Mouse (Mus musculus) MEL (cell line): Measurements from ENCODE around the gene Ibsp. TPM values are rescaled to one million over a fixed set of nuclear protein-coding genes. Genes with fewer than 3 reads are reported as not detected.

ENCODE experiments used
- DNase-seq: peaks from one replicate; pipeline ENCODE4 v3.0.0; 2011; ENCODE audit warnings: low read depth, low spot score
- H3K27ac ChIP-seq: 2 replicates; pipeline ENCODE4 v1.5.1; 2012; ENCODE audit warnings: low read depth, mild to moderate bottlenecking, control low read depth, low read length, moderate library complexity; ENCODE audit not compliant: control insufficient read depth
- H3K27me3 ChIP-seq, 2 experiments: fragments of 150-350 bp in 1 of 2; sonication (generic) in 1 of 2; 2 replicates each; pipeline ENCODE4 v1.6.1; 2012; ENCODE audit warnings: low read length in 2 of 2, mild to moderate bottlenecking in 2 of 2, improper control_type of control experiment in 1 of 2, moderate library complexity in 1 of 2; ENCODE audit not compliant: insufficient read depth in 2 of 2, control insufficient read depth in 1 of 2
- H3K36me3 ChIP-seq, 2 experiments: 2 replicates each; pipeline ENCODE4 v1.6.1; 2012 to 2014; ENCODE audit warnings: low read length in 2 of 2, improper control_type of control experiment in 1 of 2, inconsistent platforms in 1 of 2, mild to moderate bottlenecking in 1 of 2; ENCODE audit not compliant: insufficient read depth in 2 of 2, control insufficient read depth in 1 of 2
- H3K4me1 ChIP-seq, 2 experiments: fragments of 150-350 bp in 1 of 2; sonication (generic) in 1 of 2; 2 replicates each; pipeline ENCODE4 v1.6.1; 2012; ENCODE audit warnings: low read length in 2 of 2, improper control_type of control experiment in 1 of 2, mild to moderate bottlenecking in 1 of 2; ENCODE audit not compliant: insufficient read depth in 2 of 2, control insufficient read depth in 1 of 2
- H3K4me3 ChIP-seq, 2 experiments: fragments of 150-350 bp in 1 of 2; sonication (generic) in 1 of 2; 2 replicates each; pipeline ENCODE4 v1.5.1; 2012; ENCODE audit warnings: low read depth in 2 of 2, low read length in 2 of 2, mild to moderate bottlenecking in 2 of 2, moderate library complexity in 2 of 2, control low read depth in 1 of 2, improper control_type of control experiment in 1 of 2; ENCODE audit not compliant: control insufficient read depth in 1 of 2, insufficient read depth in 1 of 2
- H3K79me2 ChIP-seq: 2 replicates; pipeline ENCODE4 v1.6.1; 2012; ENCODE audit warnings: mild to moderate bottlenecking, low read length, moderate library complexity; ENCODE audit not compliant: control insufficient read depth, poor library complexity, insufficient read depth
- H3K9ac ChIP-seq: 2 replicates; pipeline ENCODE4 v1.6.1; 2012; ENCODE audit warnings: low read depth, mild to moderate bottlenecking, control low read depth, low read length, moderate library complexity; ENCODE audit not compliant: control insufficient read depth, poor library complexity, severe bottlenecking
- H3K9me3 ChIP-seq: fragments of 150-350 bp; sonication (generic); replicated peaks from 2 replicates; pipeline ENCODE4 v1.6.1; 2012; ENCODE audit warnings: mild to moderate bottlenecking, low read length, improper control_type of control experiment, moderate library complexity; ENCODE audit not compliant: insufficient read depth
- CHD1 ChIP-seq: IDR thresholded peaks from 2 replicates; pipeline ENCODE4 v1.6.1; 2012; ENCODE audit warnings: low read depth, mild to moderate bottlenecking, inconsistent platforms, low read length, improper control_type of control experiment
- CHD2 ChIP-seq: IDR thresholded peaks from 2 replicates; pipeline ENCODE4 v1.6.1; 2011; ENCODE audit warnings: low read length, improper control_type of control experiment
- CTCF ChIP-seq, 3 experiments: IDR thresholded peaks in 2 of 3; conservative IDR thresholded peaks in 1 of 3; 2 replicates each; pipeline ENCODE4 v1.5.1; 2011 to 2012; ENCODE audit warnings: low read length in 3 of 3, low read depth in 2 of 3, mild to moderate bottlenecking in 2 of 3, improper control_type of control experiment in 1 of 3, inconsistent platforms in 1 of 3, mixed read lengths in 1 of 3, moderate library complexity in 1 of 3; ENCODE audit not compliant: control insufficient read depth in 1 of 3, insufficient read depth in 1 of 3, poor library complexity in 1 of 3, severe bottlenecking in 1 of 3
- ELF1 ChIP-seq: IDR thresholded peaks from 2 replicates; pipeline ENCODE4 v1.6.1; 2014; ENCODE audit warnings: low read depth, mild to moderate bottlenecking, inconsistent platforms, low read length, improper control_type of control experiment, moderate library complexity
- EP300 ChIP-seq, 2 experiments: IDR thresholded peaks; 2 replicates each; pipeline ENCODE4 v1.6.1; 2011; ENCODE audit warnings: improper control_type of control experiment in 2 of 2, low read length in 2 of 2, low read depth in 1 of 2, mild to moderate bottlenecking in 1 of 2
- ETS1 ChIP-seq: IDR thresholded peaks from 2 replicates; pipeline ENCODE4 v1.6.1; 2012; ENCODE audit warnings: low read depth, mild to moderate bottlenecking, inconsistent platforms, low read length, improper control_type of control experiment, moderate library complexity
- GABPA ChIP-seq: IDR thresholded peaks from 2 replicates; pipeline ENCODE4 v1.6.1; 2012; ENCODE audit warnings: low read depth, mild to moderate bottlenecking, inconsistent platforms, low read length, improper control_type of control experiment, moderate library complexity
- GATA1 ChIP-seq: IDR thresholded peaks from 2 replicates; pipeline ENCODE4 v1.6.1; 2011; ENCODE audit warnings: low read depth, low read length, improper control_type of control experiment
- MAFK ChIP-seq: IDR thresholded peaks from 2 replicates; pipeline ENCODE4 v1.6.1; 2011; ENCODE audit warnings: low read depth, mild to moderate bottlenecking, low read length, improper control_type of control experiment, borderline replicate concordance
- MAZ ChIP-seq: IDR thresholded peaks from 2 replicates; pipeline ENCODE4 v1.6.1; 2012; ENCODE audit warnings: low read depth, mild to moderate bottlenecking, inconsistent platforms, low read length, improper control_type of control experiment
- MEF2A ChIP-seq: IDR thresholded peaks from 2 replicates; pipeline ENCODE4 v1.6.1; 2014; ENCODE audit warnings: low read depth, mild to moderate bottlenecking, inconsistent platforms, low read length, improper control_type of control experiment; ENCODE audit not compliant: poor library complexity, insufficient replicate concordance, severe bottlenecking; ENCODE audit errors: extremely low read depth
- MYB ChIP-seq: IDR thresholded peaks from 2 replicates; pipeline ENCODE4 v1.6.1; 2011; ENCODE audit warnings: mild to moderate bottlenecking, low read depth, low read length, improper control_type of control experiment
- MYC ChIP-seq: IDR thresholded peaks from 2 replicates; pipeline ENCODE4 v1.6.1; 2011; ENCODE audit warnings: low read depth, mild to moderate bottlenecking, low read length, improper control_type of control experiment, moderate library complexity
- POLR2AphosphoS5 ChIP-seq: IDR thresholded peaks from 2 replicates; pipeline ENCODE4 v1.6.1; 2012; ENCODE audit warnings: low read depth, borderline replicate concordance, mild to moderate bottlenecking, inconsistent platforms, low read length, moderate library complexity, mixed read lengths
- RCOR1 ChIP-seq: IDR thresholded peaks from 2 replicates; pipeline ENCODE4 v1.6.1; 2012; ENCODE audit warnings: low read depth, mild to moderate bottlenecking, inconsistent platforms, low read length, improper control_type of control experiment
- SIN3A ChIP-seq: IDR thresholded peaks from 2 replicates; pipeline ENCODE4 v1.6.1; 2012; ENCODE audit warnings: low read length, improper control_type of control experiment, inconsistent platforms
- SMC3 ChIP-seq: IDR thresholded peaks from 2 replicates; pipeline ENCODE4 v1.6.1; 2011; ENCODE audit warnings: low read depth, low read length, improper control_type of control experiment
- TAL1 ChIP-seq: IDR thresholded peaks from 2 replicates; pipeline ENCODE4 v1.6.1; 2012; ENCODE audit warnings: mild to moderate bottlenecking, inconsistent platforms, low read length, moderate library complexity, mixed read lengths
- USF2 ChIP-seq, 2 experiments: IDR thresholded peaks; 2 replicates each; pipeline ENCODE4 v1.6.1; 2011 to 2012; ENCODE audit warnings: improper control_type of control experiment in 2 of 2, low read length in 2 of 2, borderline replicate concordance in 1 of 2, inconsistent platforms in 1 of 2, low read depth in 1 of 2, mild to moderate bottlenecking in 1 of 2; ENCODE audit not compliant: insufficient read depth in 1 of 2
- ZNF384 ChIP-seq: IDR thresholded peaks from 2 replicates; pipeline ENCODE4 v1.6.1; 2012; ENCODE audit warnings: low read depth, mild to moderate bottlenecking, inconsistent platforms, low read length, improper control_type of control experiment
- polyA plus RNA-seq, 2 experiments: library from polyadenylated mRNA; stranded (reverse) in 1 of 2; unstranded in 1 of 2; fragments of >175 nt in 1 of 2; fragments of >200 nt in 1 of 2; gene quantifications; 2 replicates each; pipeline versions ENCODE4 v1.2.1 to v1.2.4; 2012; ENCODE audit warnings: low replicate concordance in 2 of 2, low read depth in 1 of 2; ENCODE audit not compliant: insufficient read length in 2 of 2, insufficient read depth in 1 of 2, missing spikeins in 1 of 2
- total RNA-seq: library from RNA; depleted of rRNA; stranded (reverse); fragments of 300-350 nt; gene quantifications from 2 replicates; pipeline ENCODE4 v1.2.3, GENCODE M21; 2012

The Ibsp gene
- total and polyA plus RNA-seq, 3 experiments: not detected

- H3K9me3 ChIP-seq: no peaks in the 10 kb centered on the region
- H3K9ac ChIP-seq: no peak overlapping the region
- DNase-seq: no peak
- H3K27me3 ChIP-seq: no peaks in the 10 kb centered on the region
- TF ChIP-seq USF2 (IDR thresholded peaks at IDR 0.05; ENCODE audit: borderline replicate concordance in 1 of 2, insufficient read depth in 1 of 2, low read depth in 1 of 2, low read length in 2 of 2): no peak
- H3K27ac ChIP-seq: no peak overlapping the region
- no peak overlapping the region for H3K4me3 ChIP-seq
- no peaks in the 10 kb centered on the region for H3K36me3 ChIP-seq
- H3K79me2 ChIP-seq: no peaks in the 10 kb centered on the region
- H3K4me1 ChIP-seq: no peaks in the 10 kb centered on the region
Measured at GRCm38 (mm10) chr5:104334516-104334915, 35.5 kb downstream of the Ibsp start.

DNA sequence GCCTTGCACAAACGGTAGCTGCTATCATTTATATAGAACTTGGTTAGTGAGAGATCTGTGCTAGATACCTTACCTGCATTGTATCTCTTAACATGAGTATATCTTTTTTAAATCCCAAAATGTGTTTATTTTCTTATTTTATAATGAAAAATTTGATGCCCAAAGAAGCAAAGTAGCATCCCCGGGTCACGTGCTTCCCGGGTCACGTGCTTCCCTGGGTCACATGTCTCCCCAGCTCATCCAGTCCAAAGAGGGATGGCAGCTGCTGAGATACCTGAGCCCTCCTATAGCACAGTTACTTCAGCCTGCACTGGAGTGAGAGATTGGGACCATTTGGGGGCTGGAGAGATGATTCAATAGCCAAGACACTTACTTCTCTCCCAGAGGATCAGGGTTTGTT, 37.0 kb downstream of the Ibsp start:
- H3K27me3 ChIP-seq: no peaks in the 10 kb centered on the region
- no peaks in the 10 kb centered on the region for H3K36me3 ChIP-seq
- no peaks in the 10 kb centered on the region for H3K79me2 ChIP-seq
- no peaks in the 10 kb centered on the region for H3K4me1 ChIP-seq
- no peak for TF ChIP-seq USF2 (IDR thresholded peaks at IDR 0.05; ENCODE audit: borderline replicate concordance in 1 of 2, insufficient read depth in 1 of 2, low read depth in 1 of 2, low read length in 2 of 2)
- TF ChIP-seq TAL1: no peak
- no peak for TF ChIP-seq SMC3
- TF ChIP-seq ETS1: no peak
- TF ChIP-seq SIN3A: no peak
- TF ChIP-seq MYC: no peak
- no peak for TF ChIP-seq GABPA
- TF ChIP-seq ELF1: no peak
- TF ChIP-seq CTCF (IDR thresholded peaks at IDR 0.05 in 2 of 3, conservative IDR thresholded peaks at IDR 0.05 in 1 of 3; ENCODE audit: control insufficient read depth in 1 of 3, insufficient read depth in 1 of 3, low read depth in 2 of 3, low read length in 3 of 3, poor library complexity in 1 of 3, severe bottlenecking in 1 of 3): no peak
- no peak for TF ChIP-seq MEF2A
- TF ChIP-seq, all 39 proteins: peak for 0
- Histone ChIP-seq H3K9ac (no peak overlapping the region), H3K9me3 (no peaks in the 10 kb centered on the region), H3K27ac (no peak overlapping the region), H3K4me3 (no peak overlapping the region)
- DNase-seq: no peak

DNA sequence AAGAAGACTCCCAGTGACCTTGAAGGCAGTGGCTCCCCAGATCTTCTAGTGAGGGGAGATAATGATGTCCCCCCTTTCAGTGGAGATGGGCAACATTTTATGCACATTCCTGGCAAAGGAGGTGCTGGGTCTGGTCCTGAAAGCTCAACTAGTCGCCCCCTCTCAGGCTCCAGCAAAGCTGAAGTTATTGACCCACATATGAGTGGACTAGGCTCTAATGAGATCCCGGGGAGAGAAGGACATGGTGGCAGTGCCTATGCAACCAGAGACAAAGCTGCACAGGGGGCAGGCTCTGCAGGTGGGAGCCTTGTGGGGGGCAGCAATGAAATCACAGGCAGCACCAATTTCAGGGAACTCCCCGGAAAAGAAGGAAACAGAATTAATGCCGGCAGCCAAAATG, 38.5 kb downstream of the Ibsp start:
- no peak for DNase-seq
- H3K9ac ChIP-seq: no peak overlapping the region
- H3K9me3 ChIP-seq: no peaks in the 10 kb centered on the region
- no peaks in the 10 kb centered on the region for H3K79me2 ChIP-seq
- TF ChIP-seq GABPA (no peak), MYB (no peak), MAZ (no peak), CHD1 (no peak), TAL1 (no peak), GATA1 (no peak), EP300 (IDR thresholded peaks at IDR 0.05; ENCODE audit: low read depth in 1 of 2, low read length in 2 of 2) (no peak), ZNF384 (no peak), USF2 (IDR thresholded peaks at IDR 0.05; ENCODE audit: borderline replicate concordance in 1 of 2, insufficient read depth in 1 of 2, low read depth in 1 of 2, low read length in 2 of 2) (no peak), CHD2 (no peak), POLR2AphosphoS5 (no peak), RCOR1 (no peak), MAFK (no peak)
- no peak overlapping the region for H3K4me3 ChIP-seq
- no peaks in the 10 kb centered on the region for H3K27me3 ChIP-seq
- H3K36me3 ChIP-seq: no peaks in the 10 kb centered on the region
- no peaks in the 10 kb centered on the region for H3K4me1 ChIP-seq
- H3K27ac ChIP-seq: no peak overlapping the region
